Mouse (Mus musculus): Measurements from ENCODE around the gene Slc3a2.

DNA sequence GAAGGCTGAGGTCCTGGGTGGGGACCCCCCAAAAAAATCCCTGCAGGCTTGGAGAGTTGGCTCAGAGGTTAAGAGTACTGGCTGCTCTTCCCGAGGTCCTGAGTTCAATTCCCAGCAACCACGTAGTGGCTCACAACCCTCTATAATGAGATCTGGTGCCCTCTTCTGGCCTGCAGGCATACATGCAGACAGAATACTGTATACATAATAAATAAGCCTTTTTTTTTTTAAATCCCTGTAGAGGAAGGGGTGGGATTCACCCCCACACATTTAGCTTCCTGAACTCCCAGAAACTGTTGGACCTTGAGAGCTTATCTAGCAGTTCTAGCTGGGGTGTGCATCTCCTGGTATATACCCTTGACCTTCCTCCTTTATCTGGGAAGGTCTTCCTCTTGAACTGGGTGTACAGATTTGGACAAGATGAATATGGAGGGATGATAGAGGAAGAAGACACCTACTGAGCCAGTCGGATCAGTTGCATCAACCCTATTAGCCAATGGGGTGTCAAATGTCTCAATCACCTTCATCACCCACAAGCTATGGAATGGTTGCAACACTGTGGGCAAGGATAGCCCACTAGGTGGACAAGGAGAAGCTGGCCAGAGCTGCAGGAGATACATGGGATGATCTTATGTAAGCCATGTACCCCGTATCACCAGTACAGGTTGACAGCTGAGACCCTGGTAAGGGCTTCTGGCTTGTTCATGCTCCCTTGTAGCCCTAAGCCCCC is 41.4 kb downstream of the Slc3a2 start:
- TF ChIP-seq POLR2A (IDR thresholded peaks at IDR 0.05; ENCODE audit: extremely low read depth, insufficient read depth, low read length) (no peak), CTCF (IDR thresholded peaks at IDR 0.05; ENCODE audit: extremely low read depth, insufficient read depth, low read length) (no peak)
